Mouse (Mus musculus) kidney, postnatal 0 days (tissue): ENCODE data around the gene Adgrl3. TPM values are rescaled to one million over a fixed set of nuclear protein-coding genes. Genes with fewer than 3 reads are reported as not detected.

Experiments used
- ATAC-seq: fragments of 200-750 bp; cut with Nextera tagmentation; replicated peaks from 2 replicates; pipeline ENCODE4 v1.8.0; 2017; ENCODE audit warnings: low read depth, moderate number of reproducible peaks, moderate TSS enrichment, moderate library complexity; ENCODE audit not compliant: low FRiP score
- DNase-seq: peaks from one replicate; pipeline ENCODE4 v3.0.0-alpha.2; 2016; ENCODE audit warnings: low spot score
- H3K27ac ChIP-seq: fragments of 300-500 bp; sonication (generic); 2 replicates; pipeline ENCODE4 v1.5.1; 2014; ENCODE audit warnings: mild to moderate bottlenecking
- H3K27me3 ChIP-seq: fragments of 300-500 bp; sonication (generic); 2 replicates; pipeline ENCODE4 v1.6.1; 2014; ENCODE audit warnings: low read length, mixed read lengths; ENCODE audit not compliant: insufficient read depth
- H3K36me3 ChIP-seq: fragments of 300-500 bp; sonication (generic); 2 replicates; pipeline ENCODE4 v1.6.1; 2014; ENCODE audit warnings: low read length, mixed read lengths; ENCODE audit not compliant: insufficient read depth
- H3K4me1 ChIP-seq: fragments of 300-500 bp; sonication (generic); replicated peaks from 2 replicates; pipeline ENCODE4 v1.6.1; 2014; ENCODE audit warnings: antibody characterized with exemption, low read length, mixed read lengths; ENCODE audit not compliant: insufficient read depth
- H3K4me2 ChIP-seq: fragments of 300-500 bp; sonication (generic); 2 replicates; pipeline ENCODE4 v1.6.1; 2014; ENCODE audit warnings: mild to moderate bottlenecking, low read length, moderate library complexity, mixed read lengths
- H3K4me3 ChIP-seq: fragments of 300-500 bp; sonication (generic); replicated peaks from 2 replicates; pipeline ENCODE4 v1.5.1; 2014; ENCODE audit warnings: low read depth, low read length
- H3K9ac ChIP-seq: fragments of 300-500 bp; sonication (generic); 2 replicates; pipeline ENCODE4 v1.6.1; 2014; ENCODE audit warnings: low read depth, low read length
- H3K9me3 ChIP-seq: fragments of 300-500 bp; sonication (generic); replicated peaks from 2 replicates; pipeline ENCODE4 v1.6.1; 2016; ENCODE audit warnings: low read length, inconsistent platforms, mixed read lengths
- CTCF ChIP-seq: IDR thresholded peaks from 2 replicates; pipeline ENCODE4 v1.5.1; 2016; ENCODE audit warnings: antibody characterized with exemption, low read depth, mild to moderate bottlenecking, moderate library complexity
- WGBS: fragments of 180-500 bp; shearing (Covaris S2); extraction: QIAGEN DNeasy Blood & Tissue Kit; methylation state at CpG from one replicate; pipeline ENCODE4 v1.1.7; 2014; 5-methylcytosine and 5-hydroxymethylcytosine counted together
- polyA plus RNA-seq: library from polyadenylated mRNA; unstranded; fragments of >200 nt; fragmentation: Nextera tagmentation; extraction: Ambion mirVana; gene quantifications from 2 replicates; pipeline ENCODE4 v1.2.1, GENCODE M21; 2015

Adgrl3 gene
- polyA plus RNA-seq, 1 experiment from 2014 or later = 8.8 TPM

DNA sequence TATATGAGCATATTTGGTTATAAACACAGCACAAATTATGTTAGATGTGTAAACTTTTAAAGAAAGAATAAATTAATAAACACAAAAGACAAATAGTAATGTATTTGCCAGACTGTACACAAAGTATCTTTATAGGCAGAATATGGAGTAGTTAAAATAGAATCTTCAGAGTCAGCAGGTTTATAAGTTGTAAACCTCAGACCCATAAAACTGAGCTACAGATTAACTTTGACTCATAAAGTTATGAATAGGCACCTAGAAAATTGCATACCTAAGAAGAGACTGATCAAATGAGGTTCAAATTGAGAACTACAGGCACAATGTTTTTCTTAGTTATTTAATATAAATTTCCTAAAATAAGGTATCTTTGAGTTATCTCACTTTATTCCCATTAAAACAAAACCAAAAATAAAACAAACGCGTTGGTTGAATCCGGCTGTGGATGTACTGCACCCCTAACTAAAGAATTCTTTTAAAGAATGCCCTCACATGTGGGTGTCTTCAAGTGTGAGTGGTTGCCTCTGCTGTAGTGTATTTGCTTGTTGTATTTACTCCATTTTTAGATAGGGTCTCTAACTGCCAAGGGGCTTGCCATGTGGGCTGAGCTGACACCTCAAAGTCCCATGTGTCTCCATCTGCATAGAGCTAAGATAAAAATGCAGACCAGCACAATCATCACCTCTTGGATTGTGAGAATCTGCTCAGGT, 297.6 kb downstream of the Adgrl3 start:
- H3K9me3 ChIP-seq = no peaks in the 10 kb centered on the region
- H3K4me3 ChIP-seq = no peak overlapping the region
- no peak overlapping the region for H3K9ac ChIP-seq
- H3K27ac ChIP-seq = no peak overlapping the region
- 90% methylated on average over 3 of the region's 3 CpGs for WGBS
- no peaks in the 10 kb centered on the region for H3K27me3 ChIP-seq
- H3K4me1 ChIP-seq = no peaks in the 10 kb centered on the region
- H3K36me3 ChIP-seq = no peaks in the 10 kb centered on the region
- no peak for TF ChIP-seq CTCF
- no peak for DNase-seq
- H3K4me2 ChIP-seq = no peak overlapping the region
- ATAC-seq = no peak

DNA sequence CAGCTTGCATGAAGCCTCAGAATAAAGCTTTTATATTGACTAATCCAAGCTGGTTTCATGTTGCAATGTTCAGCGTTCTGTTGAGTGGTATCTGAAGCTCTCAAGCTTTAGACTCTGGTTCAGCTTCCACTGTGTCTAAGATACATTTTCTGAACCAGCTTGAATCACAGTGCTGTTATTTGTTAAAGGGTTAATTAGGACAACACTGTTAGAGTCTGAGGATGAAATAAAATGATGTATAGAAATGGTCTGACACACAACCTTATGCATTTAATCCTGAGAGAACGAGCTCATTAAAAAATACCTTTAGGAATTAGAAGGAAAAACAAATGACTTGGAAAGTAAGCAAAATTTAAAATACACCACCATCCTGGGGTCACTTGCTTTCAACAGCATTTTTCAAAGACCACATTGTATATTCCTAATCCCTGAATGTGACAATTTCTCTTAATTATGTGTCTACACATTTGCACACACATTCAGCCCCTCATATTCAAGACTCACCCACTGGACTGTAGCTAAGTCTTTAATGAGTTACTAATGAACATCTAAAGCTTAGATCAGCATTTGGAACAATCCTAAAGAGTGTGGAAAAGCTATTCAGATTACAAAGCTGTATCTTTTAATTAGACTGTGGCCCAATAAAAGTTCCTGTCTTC, 301.5 kb downstream of the Adgrl3 start:
- Histone ChIP-seq H3K4me1 (no peaks in the 10 kb centered on the region), H3K36me3 (no peaks in the 10 kb centered on the region), H3K4me3 (no peak overlapping the region), H3K27ac (no peak overlapping the region), H3K27me3 (no peaks in the 10 kb centered on the region), H3K9ac (no peak overlapping the region), H3K4me2 (no peak overlapping the region), H3K9me3 (no peaks in the 10 kb centered on the region)
- TF ChIP-seq CTCF = no peak
- DNase-seq (no peak), ATAC-seq (no peak)
- 77% methylated on average over 2 of the region's 2 CpGs for WGBS

DNA sequence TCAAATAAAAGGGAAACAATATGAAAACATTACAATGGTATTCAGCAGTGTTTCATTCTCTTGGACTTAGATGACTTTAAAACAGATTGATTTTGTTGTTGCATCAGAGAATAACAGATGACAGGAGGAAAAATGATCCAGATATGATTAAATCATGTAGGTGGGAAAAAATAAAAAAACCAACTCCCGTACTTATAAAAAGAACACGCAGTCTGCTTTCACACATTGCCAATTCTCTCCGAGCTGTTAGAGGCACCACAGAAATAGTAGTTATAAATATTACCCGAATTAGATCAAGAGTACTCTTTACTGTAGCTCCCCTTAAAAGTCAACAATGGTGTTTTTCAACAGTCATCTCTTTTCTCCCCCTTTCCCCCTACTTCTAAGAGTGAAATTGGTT, 302.1 kb downstream of the Adgrl3 start:
- TF ChIP-seq CTCF = no peak
- H3K27me3 ChIP-seq = no peaks in the 10 kb centered on the region
- WGBS = 85% methylated on average over 4 of the region's 4 CpGs
- ATAC-seq (no peak), DNase-seq (no peak)
- no peak overlapping the region for H3K9ac ChIP-seq
- H3K4me3 ChIP-seq = no peak overlapping the region
- H3K9me3 ChIP-seq = no peaks in the 10 kb centered on the region
- H3K36me3 ChIP-seq = no peaks in the 10 kb centered on the region
- no peak overlapping the region for H3K4me2 ChIP-seq
- H3K4me1 ChIP-seq = no peaks in the 10 kb centered on the region
- H3K27ac ChIP-seq = no peak overlapping the region

DNA sequence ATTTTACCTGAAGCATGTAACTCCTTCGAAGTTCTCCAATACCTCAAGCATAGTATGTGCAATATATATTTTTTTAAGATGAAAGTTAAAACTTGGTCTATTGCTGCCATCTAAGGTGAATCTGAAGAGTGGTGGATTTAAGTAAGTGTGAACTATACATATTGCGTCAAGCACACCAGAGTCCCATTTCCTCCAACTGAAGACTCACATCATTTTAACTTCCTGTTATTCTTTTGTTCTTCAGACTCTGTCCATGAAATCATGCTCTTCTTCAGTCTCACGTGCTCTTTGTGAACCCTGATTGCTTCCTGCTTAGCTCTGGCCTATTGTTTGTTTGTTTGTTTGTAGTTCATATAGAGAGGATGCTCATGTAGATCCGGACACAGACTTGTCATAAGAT, 307.0 kb downstream of the Adgrl3 start:
- Histone ChIP-seq H3K27ac (no peak overlapping the region), H3K4me3 (no peak overlapping the region), H3K27me3 (no peaks in the 10 kb centered on the region), H3K4me1 (0 out of 2 replicates have a peak, but pooled peaks cover 3% of the 10 kb centered on the region), H3K36me3 (no peaks in the 10 kb centered on the region), H3K9me3 (no peaks in the 10 kb centered on the region), H3K4me2 (no peak overlapping the region), H3K9ac (no peak overlapping the region)
- TF ChIP-seq CTCF = no peak
- 60% methylated on average over 4 of the region's 4 CpGs for WGBS
- ATAC-seq = no peak
- DNase-seq = peak; percentile 9

DNA sequence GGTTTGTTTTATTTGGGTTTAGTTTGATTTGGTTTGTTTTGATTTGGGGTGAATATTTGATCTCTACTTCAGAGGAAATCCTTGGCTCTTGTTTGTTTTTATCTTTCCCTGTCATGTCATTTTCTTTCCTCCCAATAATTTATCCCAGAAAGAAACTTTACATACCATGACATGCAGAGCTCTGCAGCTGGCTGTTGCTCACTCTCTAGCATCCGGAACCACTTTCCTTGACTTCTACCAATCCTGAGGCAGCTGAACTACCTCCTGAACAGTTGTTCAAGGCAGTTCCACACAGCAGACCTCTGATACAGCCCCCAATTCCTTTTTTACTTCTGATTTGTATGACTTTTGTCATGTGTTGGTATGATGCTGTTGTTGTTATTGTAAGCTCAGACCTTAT, 307.5 kb downstream of the Adgrl3 start:
- Histone ChIP-seq H3K4me2 (no peak overlapping the region), H3K27ac (no peak overlapping the region), H3K9me3 (no peaks in the 10 kb centered on the region), H3K36me3 (no peaks in the 10 kb centered on the region), H3K27me3 (no peaks in the 10 kb centered on the region), H3K4me1 (0 out of 2 replicates have a peak, but pooled peaks cover 3% of the 10 kb centered on the region), H3K9ac (no peak overlapping the region), H3K4me3 (no peak overlapping the region)
- WGBS = 55% methylated on average over 1 of the region's 1 CpGs
- no peak for ATAC-seq
- TF ChIP-seq CTCF = no peak
- peak; percentile 6 for DNase-seq

DNA sequence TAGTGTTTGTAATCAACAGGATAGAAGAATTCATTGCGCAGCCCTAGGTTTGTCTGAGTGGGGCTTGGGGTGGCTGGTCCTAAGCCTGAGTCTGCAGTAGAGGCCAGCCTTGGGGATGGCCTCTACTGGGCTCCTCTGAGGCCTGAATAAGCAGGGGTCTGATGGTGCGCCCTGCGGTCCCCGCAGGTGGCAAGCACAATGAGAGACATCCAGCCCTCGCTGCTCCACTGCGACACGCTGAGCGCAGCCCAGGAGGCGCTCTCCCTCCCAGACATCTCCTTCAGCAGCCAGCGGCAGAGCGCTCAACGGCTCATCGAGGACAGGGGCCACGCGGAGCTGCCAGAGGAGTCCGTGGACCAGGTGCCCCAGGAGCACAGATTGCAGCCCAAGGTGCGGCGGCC, 309.6 kb downstream of the Adgrl3 start:
- 0 out of 2 replicates have a peak, but pooled peaks cover 3% of the 10 kb centered on the region for H3K4me1 ChIP-seq
- DNase-seq = no peak
- H3K9me3 ChIP-seq = no peaks in the 10 kb centered on the region
- H3K36me3 ChIP-seq = no peaks in the 10 kb centered on the region
- H3K9ac ChIP-seq = no peak overlapping the region
- H3K27ac ChIP-seq = no peak overlapping the region
- WGBS = 33% methylated on average over 18 of the region's 18 CpGs
- no peaks in the 10 kb centered on the region for H3K27me3 ChIP-seq
- no peak overlapping the region for H3K4me3 ChIP-seq
- peak overlapping the region; percentile 21; the same call in 1 of the 2 replicates for H3K4me2 ChIP-seq
- TF ChIP-seq CTCF = 0 out of 2 replicates have a peak, but pooled peaks have one; percentile 13
- no peak for ATAC-seq
